Mouse (Mus musculus) layer of hippocampus, postnatal 36 days (tissue): ENCODE data around the gene Lpp. TPM values are rescaled to one million over a fixed set of nuclear protein-coding genes. Genes with fewer than 3 reads are reported as not detected.
"Not testable (repeated sequence)": the region's sequence is repeated elsewhere in the genome, so short reads cannot be mapped to it uniquely, and the experiment has no call there.

ENCODE experiments used
- DNase-seq, 2 experiments: peaks; one replicate each; pipeline ENCODE4 v3.0.0; 2022
- microRNA-seq, 2 experiments: library from miRNA; unstranded; fragments of <30 nt; microRNA quantifications; one replicate each; pipeline ENCODE4 v1.2.0; 2021
- total RNA-seq, 2 experiments: library from RNA; stranded (reverse); gene quantifications; 2 replicates each; pipeline ENCODE4 v1.2.3; 2021

Gene Lpp
- total RNA-seq, 2 experiments from 2014 or later: 7.2 to 11.8 TPM

DNA sequence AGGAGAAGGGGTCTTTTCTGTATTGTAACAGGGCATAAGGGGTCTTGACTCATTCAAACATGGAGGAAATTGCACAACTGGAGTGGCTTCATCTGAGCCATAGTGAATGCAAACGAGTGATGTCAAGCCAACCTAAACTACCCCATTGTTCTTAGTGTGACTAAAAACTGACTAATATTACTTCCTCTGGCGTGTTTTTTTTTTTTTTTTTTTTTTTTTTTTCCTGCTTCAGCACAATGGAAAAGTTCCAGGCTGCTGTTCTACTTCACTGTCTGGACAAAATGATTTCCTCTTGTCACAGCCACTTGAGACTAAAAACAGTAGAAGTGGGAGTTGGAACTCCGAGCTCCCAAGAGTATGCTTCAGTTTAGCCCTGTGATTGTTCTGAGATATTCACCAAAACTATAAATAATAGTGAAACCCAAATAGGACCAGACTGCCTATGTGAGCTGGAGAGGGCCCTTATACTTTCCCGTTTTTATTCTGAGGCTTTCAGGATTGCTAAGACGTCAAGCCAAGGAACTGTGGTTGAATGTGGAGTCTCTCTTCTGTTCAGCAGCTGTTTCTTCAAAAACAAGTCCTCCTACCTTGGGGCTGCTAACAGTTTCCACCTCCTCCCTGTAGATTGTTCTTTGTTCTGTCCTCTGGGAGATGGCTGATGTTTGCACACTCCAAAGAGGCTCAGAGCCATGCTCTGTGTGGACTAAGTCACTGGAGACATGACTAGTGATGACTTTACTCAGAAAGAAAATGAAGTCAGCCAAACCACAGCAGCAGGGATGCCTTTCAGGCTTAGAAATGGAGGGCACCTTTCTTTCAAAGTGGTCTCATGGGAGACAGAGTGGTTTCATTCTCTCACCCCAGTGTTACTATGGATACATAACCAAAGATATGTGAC, 617.9 kb downstream of the Lpp start:
- DNase-seq: no peak

DNA sequence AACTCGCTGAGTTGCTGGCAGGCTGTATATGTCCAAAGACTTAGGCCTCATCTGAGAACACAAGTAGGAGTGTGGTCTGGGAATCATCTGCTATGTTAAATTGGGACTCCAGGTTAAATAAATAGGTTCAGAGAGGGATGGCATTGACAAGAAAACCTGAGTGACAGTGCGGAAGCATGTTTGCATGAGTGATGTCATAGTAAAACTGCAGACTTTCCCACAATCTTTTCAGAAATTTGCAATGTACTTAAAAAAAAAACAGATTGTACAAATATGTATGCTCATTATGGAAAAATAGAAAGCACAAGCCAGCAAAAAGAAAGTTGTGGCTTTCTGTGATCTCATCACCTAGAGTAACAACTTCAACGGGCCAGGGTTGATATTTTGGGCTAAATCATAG, 619.6 kb downstream of the Lpp start:
- DNase-seq: no peak

DNA sequence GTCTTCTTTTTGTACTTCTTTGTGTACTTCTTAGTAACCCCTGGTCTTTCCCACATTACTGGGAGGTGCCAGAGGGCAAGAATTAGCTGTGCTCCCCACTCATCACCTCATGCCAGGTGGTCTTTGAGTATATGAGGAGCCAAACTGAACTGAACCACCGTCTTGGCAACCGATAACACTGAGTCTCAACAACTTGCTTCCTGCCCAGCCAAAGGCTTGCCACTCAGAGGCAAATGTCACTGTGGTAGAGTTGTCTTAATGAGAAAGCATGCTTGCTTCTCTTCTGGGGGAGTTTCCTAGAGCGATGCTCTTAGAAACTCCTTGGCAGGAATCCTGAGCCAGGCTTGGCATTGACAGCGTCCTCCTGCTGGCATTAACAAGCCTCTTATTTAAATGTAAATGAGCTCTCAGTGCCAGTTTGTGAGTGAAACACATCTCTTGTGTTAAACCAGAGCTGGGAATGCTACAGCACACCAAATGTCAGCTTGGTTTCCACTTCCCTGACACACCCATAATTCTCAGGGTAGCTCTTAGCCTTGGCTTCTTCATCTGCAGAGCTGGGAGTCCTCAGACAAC, 623.0 kb downstream of the Lpp start:
- peak; percentile 76 to 77 for DNase-seq

DNA sequence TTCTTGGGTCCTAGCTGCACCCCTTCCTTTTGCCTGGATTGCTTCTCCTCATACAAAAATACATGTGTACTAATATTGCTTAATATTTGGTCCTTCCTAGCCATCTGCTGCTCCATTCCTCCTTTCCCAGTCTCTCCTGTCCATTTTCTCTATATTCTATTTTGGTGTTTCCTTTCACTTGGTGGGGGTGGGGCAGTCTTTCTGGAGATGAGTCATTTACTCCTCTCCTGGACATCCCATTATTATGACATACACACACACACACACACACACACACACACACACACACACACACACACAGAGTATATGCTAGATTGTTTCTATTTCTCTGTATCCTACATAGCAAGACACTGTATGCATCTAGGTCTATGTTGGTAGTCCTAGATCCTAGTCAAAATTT, 623.7 kb downstream of the Lpp start:
- DNase-seq: no peak

DNA sequence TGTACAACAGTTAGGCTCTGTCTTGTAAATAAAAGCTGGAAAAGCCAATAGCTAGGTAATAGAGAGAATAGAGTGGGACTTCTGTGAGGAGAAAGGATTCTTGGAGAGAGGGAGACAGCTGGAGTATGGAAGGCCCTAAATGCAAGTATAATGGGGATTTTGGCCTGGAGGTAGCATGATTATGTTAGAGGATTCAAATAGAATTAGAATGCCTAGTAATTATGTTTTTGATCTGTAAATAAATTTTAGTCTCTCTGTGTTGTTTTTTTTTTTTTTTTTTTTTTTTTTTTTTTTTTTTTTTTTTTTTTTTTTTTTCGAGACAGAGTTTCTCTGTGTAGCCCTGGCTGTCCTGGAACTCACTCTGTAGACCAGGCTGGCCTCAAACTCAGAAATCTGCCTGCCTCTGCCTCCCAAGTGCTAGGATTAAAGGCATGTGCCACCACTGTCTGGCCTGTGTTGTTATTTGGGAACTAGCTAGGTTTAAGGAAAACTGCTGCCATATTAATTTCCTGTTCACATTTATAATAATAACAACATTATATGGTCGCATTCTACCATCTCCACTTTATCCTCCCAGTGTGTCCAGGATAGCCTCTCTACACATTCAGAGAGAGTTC, 628.5 kb downstream of the Lpp start:
- DNase-seq: not testable (repeated sequence)

DNA sequence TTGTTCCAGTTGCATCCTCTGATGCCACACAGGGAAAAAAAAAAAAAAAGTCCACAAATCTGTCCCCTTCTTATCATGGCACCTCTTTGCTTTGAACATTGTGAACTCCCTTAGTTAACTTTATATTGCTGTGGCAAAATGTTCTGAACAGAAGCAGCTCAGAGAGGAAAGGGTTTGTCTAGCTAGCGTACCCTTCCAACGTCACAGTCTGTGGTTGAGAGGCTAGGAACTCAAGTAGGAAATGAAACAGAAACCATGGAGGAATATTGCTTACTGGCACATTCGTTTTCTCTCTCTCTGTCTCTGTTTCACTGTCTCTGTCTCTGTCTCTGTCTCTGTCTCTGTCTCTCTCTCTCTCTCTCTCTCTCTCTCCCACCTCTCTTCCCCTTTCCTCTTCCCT, 631.3 kb downstream of the Lpp start:
- DNase-seq: no peak

DNA sequence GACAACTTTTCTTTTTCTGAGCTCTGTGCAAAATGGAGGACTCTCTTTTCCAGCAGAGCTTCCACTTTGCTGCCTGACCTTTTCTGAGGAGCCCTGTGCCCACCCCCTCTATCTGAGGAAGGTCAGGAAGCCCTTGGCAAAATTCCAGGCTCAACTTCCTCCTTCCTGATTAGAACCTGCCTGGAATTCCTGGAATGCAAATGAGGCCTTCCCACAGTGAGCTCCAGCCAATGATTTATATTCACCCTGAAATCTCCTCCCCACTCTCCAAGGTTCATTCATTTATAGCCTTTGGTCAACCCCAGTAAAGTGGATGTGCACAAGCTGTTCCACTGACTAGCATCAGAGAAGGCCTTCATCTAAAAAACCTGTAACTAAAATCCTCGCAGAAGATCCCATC, 632.9 kb downstream of the Lpp start:
- no peak for DNase-seq

DNA sequence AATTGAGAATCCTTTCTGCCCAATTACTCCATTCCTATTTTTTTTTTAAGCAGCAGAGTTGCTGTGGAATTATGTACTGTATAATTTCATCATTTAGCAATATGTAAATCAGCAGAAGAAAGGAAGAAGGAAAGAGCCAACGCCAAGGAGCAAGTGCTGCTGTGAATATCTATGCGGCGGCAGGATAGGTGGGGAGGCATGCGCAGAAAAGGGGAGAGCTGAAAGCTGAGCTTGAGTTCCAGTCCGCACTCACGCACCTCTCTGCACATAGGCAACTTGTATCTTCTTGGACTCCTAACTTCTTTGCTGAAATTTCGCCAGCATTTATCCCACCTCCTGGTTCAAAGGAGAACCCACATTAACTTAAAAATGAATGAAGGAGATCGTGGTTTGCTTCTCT, 636.2 kb downstream of the Lpp start:
- no peak for DNase-seq

DNA sequence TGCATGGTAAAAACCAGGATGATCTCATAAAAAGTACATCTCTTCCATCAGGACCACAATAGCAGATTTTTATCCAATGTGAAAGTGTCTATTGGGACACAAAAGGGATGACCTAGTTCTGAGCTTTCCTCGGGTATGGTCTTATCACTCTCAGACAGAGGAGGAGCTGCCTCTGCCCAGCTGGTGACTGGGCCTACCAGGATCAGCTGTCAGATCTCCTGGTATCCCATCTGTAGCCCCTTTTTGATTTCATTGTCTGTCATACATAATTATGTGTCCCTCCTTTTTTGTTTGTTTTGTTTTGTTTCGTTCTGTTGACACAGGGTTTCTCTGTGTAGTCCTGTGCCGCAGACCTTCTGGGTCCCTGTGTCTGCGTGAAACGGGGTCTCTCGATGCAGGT, 644.1 kb downstream of the Lpp start:
- DNase-seq: no peak

DNA sequence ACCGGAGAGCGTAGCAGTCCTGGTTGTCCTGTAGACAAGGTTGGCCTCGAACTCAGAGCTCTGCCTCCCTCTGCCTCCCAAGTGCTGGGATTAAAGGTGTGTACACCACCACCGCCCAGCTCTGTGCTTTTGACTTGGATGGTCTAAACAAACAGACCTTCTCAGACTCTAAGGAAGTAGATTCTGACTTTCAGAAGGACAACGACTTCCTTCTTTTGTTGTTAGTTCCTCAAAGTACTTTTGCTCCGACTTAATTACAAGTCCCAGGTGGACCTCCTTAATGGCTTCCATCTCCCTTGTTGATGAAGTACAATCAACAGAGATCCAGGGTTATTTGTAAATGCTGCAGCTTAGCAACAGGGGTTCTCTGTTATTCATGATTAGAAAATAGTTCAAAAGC, 645.2 kb downstream of the Lpp start:
- DNase-seq: no peak

DNA sequence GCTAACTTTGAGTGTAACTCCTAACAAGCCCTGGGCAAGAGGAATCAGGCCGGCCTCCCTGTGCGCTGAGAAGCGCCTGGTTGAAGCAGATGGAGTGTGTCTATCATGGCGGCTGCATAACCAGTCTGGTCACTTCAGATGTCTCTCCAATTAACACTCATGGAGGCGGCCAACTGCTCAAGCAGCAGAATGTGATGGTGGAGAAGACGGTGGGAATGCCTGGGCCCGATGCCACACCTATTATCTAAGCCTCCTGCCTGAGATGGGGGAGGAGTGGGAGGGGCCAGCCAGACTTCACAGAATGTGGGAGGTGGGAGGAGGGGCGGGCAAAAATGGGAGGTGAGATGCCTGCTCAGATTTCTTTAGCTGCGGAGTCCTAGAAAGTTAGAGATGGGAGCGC, 646.6 kb downstream of the Lpp start:
- no peak for DNase-seq

DNA sequence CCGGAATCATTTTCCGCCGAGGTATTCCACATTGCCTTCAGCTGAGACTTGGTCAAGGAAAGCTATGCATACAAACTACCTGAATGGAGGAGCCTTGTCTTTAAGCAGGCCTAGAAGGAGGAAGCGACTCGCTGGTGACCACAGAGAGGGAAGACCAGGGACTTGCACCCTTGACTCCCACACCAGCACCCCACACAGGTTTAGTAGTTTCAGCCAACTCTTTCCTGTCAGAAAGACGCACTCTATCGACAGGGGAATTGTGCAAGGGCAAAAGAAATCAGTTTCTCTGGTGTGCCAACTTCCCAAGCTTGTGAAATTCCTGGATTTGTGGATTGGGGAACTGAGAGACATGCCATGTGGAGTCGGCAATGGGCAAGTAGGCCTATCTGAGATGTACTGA, 647.9 kb downstream of the Lpp start:
- DNase-seq: no peak

DNA sequence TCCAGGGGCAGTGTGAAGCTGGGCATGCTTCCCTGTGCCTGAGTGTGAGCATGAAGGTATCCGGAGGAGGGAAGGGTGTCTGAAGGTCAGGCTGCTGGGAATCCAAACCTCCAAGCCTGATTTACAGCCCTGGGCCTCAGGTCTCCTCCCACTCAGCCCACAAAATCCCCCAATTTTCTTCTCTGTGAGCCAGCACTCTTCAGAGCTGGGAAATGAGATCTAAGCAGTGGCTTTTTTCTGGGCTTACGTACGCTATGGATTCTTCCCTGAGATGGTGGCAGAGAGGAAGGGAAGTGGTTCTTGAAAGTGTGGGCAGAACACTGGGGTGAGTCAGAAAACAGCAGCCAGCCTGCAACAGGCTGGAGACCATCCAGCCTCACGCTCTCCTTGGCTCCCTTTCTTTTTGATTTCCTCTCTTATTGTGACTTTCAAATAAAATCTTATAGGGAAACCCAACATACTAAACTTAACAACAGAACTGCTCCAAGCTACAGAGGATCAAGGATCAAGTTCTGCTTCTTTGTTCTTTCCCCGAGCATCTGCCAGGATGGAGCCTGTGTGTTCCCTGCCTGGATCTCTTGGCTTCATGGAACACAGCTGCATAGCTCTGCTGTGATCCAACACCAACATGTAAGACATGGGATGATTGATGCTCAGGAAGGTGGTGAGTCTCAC, 648.7 kb downstream of the Lpp start:
- no peak for DNase-seq

Small RNAs within 50 kb of the gene (microRNA-seq; reads per million reads assigned to microRNA genes)
- 868 to 943 reads per million in 2 experiments for gene Mir28a
